Mouse (Mus musculus): Measurements from ENCODE around the gene Auts2. TPM values are rescaled to one million over a fixed set of nuclear protein-coding genes. Genes with fewer than 3 reads are reported as not detected.
A peak's percentile ranks its signal among the peaks of the same experiment; 100 is the strongest.
"Not testable (repeated sequence)": the region's sequence is repeated elsewhere in the genome, so short reads cannot be mapped to it uniquely, and the experiment has no call there.

Auts2 gene
- polyA plus RNA-seq (2012) = 0.01 TPM in 2 replicates

DNA sequence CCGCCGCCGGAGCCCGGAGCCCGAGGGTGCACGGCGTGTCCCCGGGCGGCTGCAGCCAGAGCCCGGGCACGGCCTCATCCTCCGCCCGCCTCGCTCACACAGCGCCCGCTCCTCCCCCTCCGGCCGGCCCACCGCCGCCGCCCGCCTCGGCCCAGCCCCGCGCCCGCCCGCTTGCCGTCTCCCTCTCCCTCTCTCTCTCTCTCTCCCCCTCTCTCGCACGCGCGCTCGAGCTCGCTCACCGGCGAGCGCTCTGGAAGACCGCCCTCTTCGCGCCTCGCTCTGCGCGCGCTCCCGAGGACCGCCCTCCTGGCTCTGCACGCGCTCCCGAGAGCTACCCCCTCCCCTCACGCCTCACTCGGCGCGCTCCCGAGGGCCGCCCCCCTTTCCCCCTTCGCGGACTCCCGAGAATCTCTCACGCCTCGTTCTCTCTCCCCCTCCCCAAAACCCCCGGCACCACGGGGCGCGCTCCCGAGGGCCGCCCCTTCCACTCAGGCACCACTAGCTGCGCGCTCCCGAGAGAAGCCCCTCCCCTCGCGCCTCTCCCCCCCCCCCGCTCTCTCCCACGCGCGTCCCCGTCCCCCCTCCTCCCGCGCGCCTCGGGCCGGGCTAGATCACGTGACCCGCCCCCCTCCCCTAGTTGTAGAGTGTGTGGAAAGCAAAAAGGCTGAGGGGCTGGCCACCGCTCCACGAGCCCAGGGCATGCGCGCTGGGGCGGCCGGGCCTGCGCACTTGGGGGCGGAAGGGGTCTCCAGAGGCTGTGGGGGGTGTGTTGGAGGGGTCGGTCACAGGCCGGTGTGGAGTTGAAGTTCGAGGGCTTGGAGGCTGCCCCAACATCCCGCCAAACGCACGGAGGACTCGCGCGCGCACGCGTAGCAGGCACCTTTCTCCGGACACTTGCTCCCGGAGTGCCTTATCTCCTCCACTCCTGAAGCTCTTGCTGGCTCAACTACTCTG, at the start of gene Auts2:
Auts2 (minus strand) TSS at position 227 of the 954 bp plus-strand sequence.
- Histone ChIP-seq H3K36me3 (ENCODE audit: control insufficient read depth) (no peaks in the 10 kb centered on the region), H3K4me3 (replicated peaks) (peak within 1 kb of the TSS; percentile 49), H3K9me3 (ENCODE audit: control insufficient read depth, low read length) (no peaks in the 10 kb centered on the region), H3K4me1 (ENCODE audit: control insufficient read depth) (no peaks in the 10 kb centered on the region), H3K27me3 (ENCODE audit: control insufficient read depth) (peaks cover 49% of the 10 kb centered on the region)
- TF ChIP-seq TAL1 (IDR thresholded peaks at IDR 0.05; ENCODE audit: low read length) = no peak
- TF ChIP-seq GATA1 (IDR thresholded peaks at IDR 0.05; ENCODE audit: low read length) = no peak

DNA sequence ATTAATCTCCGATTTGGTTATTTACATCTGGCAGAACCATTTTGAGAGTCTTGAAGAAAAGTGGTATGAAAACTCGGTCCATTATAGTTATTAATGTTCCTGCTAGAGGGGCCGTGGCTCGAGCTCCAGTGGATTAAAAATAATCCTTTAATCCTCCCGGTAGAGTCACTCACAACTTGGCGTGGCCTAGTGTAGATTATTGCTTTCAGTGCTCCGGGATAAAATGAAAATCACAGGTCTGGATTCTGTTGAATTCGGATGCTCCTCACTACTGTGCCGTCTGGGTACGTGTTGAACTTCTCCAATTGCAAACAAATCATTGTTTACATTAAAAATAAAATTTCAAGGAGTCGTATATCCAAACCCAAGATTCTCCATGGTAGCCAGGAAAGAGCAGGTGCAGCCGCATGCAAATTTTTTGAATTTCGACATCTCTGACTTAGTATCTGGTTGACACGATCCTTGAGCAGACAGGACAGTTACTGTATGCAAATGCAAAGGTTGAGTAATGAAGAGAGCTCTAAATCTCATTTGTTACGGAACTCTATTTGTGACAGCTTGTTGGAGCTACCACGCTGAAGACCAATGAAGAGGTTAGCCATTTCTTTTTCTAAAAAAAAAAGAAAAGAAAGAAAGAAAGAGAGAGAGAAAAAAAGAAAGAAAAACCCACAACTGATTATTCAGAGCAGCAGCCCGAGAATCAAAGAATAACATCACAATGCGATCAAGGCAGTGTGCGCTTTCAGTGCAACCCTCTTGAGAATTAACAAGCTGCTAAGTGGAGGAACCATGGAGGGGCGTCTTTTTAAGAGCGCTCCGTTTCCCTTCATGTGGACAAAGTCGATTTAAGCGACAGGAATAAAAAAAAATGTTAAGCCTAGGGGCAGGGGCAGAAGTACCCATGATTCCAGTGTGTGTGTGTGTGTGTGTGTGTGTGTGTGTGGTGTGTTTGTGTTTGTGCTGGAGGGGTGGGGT, 48.9 kb upstream of the Auts2 start:
- Histone ChIP-seq H3K27me3 (ENCODE audit: control insufficient read depth) (no peaks in the 10 kb centered on the region), H3K4me1 (ENCODE audit: control insufficient read depth) (no peaks in the 10 kb centered on the region), H3K9me3 (ENCODE audit: control insufficient read depth, low read length) (no peaks in the 10 kb centered on the region), H3K36me3 (ENCODE audit: control insufficient read depth) (no peaks in the 10 kb centered on the region), H3K4me3 (replicated peaks) (no peak overlapping the region)
- TF ChIP-seq TAL1 (IDR thresholded peaks at IDR 0.05; ENCODE audit: low read length) (no peak), GATA1 (IDR thresholded peaks at IDR 0.05; ENCODE audit: low read length) (no peak)

DNA sequence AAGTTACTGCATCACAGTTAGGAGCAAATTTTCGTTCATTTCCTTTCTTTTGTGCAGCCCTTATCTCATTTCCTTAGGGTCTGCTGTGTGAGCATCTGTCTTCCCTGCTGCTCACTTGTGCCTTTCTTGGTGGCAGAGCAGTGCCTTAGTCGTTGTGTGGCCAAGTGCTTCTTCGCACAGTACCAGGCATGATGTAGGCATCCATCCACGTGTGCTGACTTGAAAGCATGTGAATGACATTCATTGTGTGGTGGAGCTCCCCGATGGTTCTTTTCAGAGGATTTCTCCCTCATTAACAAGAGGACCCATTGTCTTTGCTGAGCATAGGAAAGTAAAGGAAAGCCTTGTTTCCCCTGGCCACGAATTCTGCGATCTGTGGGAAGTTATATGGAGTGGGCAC, 36.6 kb upstream of the Auts2 start:
- TF ChIP-seq GATA1 (IDR thresholded peaks at IDR 0.05; ENCODE audit: low read length) (no peak), TAL1 (IDR thresholded peaks at IDR 0.05; ENCODE audit: low read length) (no peak)
- Histone ChIP-seq H3K9me3 (ENCODE audit: control insufficient read depth, low read length) (no peaks in the 10 kb centered on the region), H3K4me3 (replicated peaks) (no peak overlapping the region), H3K36me3 (ENCODE audit: control insufficient read depth) (no peaks in the 10 kb centered on the region), H3K27me3 (ENCODE audit: control insufficient read depth) (no peaks in the 10 kb centered on the region), H3K4me1 (ENCODE audit: control insufficient read depth) (no peaks in the 10 kb centered on the region)

DNA sequence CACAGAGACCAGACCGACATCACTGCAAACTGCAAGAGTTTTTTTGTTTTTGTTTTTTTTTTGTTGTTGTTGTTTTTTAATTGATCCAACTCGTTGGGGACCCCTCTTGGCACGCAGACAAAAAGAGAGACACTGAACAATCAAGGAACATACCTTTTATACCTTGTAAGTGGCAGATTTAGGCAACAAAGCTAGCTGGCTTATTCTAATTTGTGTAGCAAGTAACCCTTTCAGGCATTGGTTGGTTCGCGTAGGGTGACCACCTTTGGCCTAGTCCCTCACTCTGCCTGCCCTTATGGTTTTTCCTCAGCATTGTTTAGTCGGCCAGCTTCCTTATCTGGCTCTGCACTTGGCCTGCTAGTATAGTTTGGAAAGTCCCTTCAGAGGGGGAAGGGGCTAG, 17.6 kb upstream of the Auts2 start:
- not testable (repeated sequence) for H3K4me3 ChIP-seq (replicated peaks); H3K9me3 ChIP-seq (ENCODE audit: control insufficient read depth, low read length); H3K36me3 ChIP-seq (ENCODE audit: control insufficient read depth); H3K27me3 ChIP-seq (ENCODE audit: control insufficient read depth); H3K4me1 ChIP-seq (ENCODE audit: control insufficient read depth)

DNA sequence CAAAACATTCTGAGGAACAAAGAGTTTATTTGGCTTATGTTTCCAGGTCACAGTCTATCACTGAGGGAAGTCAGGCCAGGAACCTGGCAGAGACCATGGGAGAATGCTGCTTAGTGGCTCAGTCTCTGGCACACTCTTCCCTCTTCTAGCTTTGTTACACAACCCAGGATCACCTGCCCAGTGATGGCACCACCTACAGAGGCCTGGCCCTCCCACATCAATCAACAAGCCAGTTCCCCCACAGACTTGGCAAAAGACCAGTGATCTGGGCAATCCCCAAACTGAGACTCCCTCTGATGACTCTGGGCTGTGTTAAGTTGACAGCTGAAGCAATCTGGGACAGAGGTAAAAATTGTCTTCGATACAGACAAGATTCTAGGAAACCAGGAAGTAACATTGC, 2.6 kb upstream of the Auts2 start:
- H3K9me3 ChIP-seq (ENCODE audit: control insufficient read depth, low read length) = no peaks in the 10 kb centered on the region
- no peak overlapping the region for H3K4me3 ChIP-seq (replicated peaks)
- H3K4me1 ChIP-seq (ENCODE audit: control insufficient read depth) = no peaks in the 10 kb centered on the region
- TF ChIP-seq GATA1 (IDR thresholded peaks at IDR 0.05; ENCODE audit: low read length) = no peak
- TF ChIP-seq TAL1 (IDR thresholded peaks at IDR 0.05; ENCODE audit: low read length) = no peak
- H3K27me3 ChIP-seq (ENCODE audit: control insufficient read depth) = peaks cover 40% of the 10 kb centered on the region
- H3K36me3 ChIP-seq (ENCODE audit: control insufficient read depth) = no peaks in the 10 kb centered on the region

DNA sequence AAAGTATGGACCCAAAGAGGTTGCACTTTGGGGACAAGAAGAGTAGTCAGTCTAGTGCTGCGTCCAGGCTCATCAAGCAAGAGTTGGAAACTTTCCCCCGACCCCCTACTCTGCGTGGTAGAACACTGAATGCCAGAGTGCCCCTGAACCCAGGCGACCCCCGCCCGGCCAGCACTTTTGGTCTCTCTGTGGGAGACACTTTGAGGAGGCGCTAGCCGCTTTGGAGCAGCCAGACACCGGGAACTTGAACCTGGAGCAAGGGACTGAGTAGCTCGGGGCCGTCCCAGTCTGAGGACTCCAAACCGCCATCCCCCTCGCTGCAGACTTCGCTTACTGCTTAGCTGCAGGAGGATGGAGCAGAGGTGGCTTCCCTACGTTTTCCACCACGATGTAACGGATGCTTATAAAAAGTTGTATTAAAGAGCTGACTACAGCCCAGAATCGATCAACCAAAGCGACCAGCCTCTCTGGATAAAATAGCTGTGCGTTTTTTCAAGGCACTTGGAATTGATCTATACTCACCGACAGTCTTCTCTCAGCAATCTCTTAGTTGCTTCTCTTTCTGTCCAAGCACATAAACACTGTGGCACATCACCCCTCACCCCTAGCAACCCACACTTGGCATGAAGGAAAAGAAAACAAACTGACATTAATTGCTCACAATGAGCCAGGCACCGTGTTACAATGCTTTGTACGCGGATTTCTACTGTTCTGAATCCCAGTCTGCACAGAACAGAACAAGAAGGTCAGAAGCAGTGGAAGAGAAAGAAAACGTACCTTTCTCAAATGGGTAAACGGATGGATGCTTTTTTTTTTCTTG, 1.2 kb upstream of the Auts2 start:
- TF ChIP-seq TAL1 (IDR thresholded peaks at IDR 0.05; ENCODE audit: low read length) (no peak), GATA1 (IDR thresholded peaks at IDR 0.05; ENCODE audit: low read length) (no peak)
- Histone ChIP-seq H3K9me3 (ENCODE audit: control insufficient read depth, low read length) (no peaks in the 10 kb centered on the region), H3K4me3 (replicated peaks) (no peak overlapping the region), H3K4me1 (ENCODE audit: control insufficient read depth) (no peaks in the 10 kb centered on the region), H3K27me3 (ENCODE audit: control insufficient read depth) (peaks cover 48% of the 10 kb centered on the region), H3K36me3 (ENCODE audit: control insufficient read depth) (no peaks in the 10 kb centered on the region)

DNA sequence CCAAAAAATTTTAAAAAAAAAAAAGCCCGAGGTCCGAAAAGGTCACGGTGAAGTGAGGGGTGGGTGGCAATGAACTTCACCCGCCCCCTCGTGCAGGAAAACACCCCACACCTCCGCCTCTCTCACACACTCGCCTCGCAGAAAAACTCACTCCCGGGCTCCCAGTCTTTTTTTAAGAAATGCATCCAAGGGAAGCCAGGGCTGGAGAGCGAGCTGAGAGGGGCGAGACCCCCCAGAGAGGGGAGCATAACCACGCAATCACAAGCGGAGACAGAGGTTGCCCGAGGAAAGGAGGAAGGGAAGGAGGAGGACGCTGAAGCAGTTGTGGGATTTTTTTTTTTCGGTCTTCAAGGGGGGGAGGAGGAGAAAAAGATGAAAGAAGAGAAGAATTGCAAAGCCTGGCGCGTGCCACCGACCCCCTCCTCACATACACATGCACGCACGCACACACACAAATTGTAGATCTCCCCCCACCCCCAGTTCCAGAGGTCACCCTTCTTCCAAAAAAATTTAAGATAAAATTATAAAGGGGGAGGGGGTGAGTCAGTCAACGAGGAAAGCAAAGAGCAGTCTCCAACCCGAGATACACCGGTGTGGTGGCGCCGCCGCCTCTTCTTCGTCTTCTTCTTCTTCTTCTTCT, 643 bp downstream of the Auts2 start:
- Histone ChIP-seq H3K27me3 (ENCODE audit: control insufficient read depth) (peaks cover 49% of the 10 kb centered on the region), H3K36me3 (ENCODE audit: control insufficient read depth) (no peaks in the 10 kb centered on the region), H3K4me1 (ENCODE audit: control insufficient read depth) (no peaks in the 10 kb centered on the region), H3K9me3 (ENCODE audit: control insufficient read depth, low read length) (no peaks in the 10 kb centered on the region), H3K4me3 (replicated peaks) (peak overlapping the region; percentile 49)
- TF ChIP-seq TAL1 (IDR thresholded peaks at IDR 0.05; ENCODE audit: low read length) (no peak), GATA1 (IDR thresholded peaks at IDR 0.05; ENCODE audit: low read length) (no peak)

DNA sequence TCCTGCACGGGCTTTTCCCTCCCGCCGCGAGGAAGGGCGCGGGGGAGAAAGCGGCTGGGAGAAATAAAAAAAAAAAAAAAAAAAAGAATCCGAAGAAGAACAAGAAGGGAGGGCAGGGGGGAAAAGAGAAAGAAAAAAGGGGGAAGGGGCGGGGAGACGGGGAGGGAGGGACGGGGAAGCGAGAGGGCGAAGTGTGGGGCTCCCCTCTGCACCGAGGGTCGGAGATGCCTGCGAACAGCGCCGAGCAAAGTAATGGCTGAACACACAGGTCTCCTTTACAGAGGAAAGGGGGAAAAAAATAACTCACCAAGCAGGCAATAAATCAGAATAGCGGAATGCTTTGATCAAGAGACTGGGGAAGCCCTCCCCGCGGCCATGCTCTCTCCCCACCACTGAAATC, 1.2 kb downstream of the Auts2 start:
- H3K9me3 ChIP-seq (ENCODE audit: control insufficient read depth, low read length) = no peaks in the 10 kb centered on the region
- H3K36me3 ChIP-seq (ENCODE audit: control insufficient read depth) = no peaks in the 10 kb centered on the region
- no peaks in the 10 kb centered on the region for H3K4me1 ChIP-seq (ENCODE audit: control insufficient read depth)
- TF ChIP-seq GATA1 (IDR thresholded peaks at IDR 0.05; ENCODE audit: low read length) = no peak
- TF ChIP-seq TAL1 (IDR thresholded peaks at IDR 0.05; ENCODE audit: low read length) = no peak
- H3K4me3 ChIP-seq (replicated peaks) = peak overlapping the region; percentile 49
- peaks cover 49% of the 10 kb centered on the region for H3K27me3 ChIP-seq (ENCODE audit: control insufficient read depth)
